Mouse (Mus musculus) E14TG2a.4 (cell line): Measurements from ENCODE around the gene Cep19.
A peak's percentile ranks its signal among the peaks of the same experiment; 100 is the strongest.
"Not testable (repeated sequence)": the region's sequence is repeated elsewhere in the genome, so short reads cannot be mapped to it uniquely, and the experiment has no call there.

Source experiments
- H3K27me3 ChIP-seq: 2 replicates; pipeline ENCODE4 v1.6.1; 2014; ENCODE audit warnings: low read length, control low read depth; ENCODE audit not compliant: insufficient read depth
- H3K36me3 ChIP-seq: 2 replicates; pipeline ENCODE4 v1.6.1; 2014; ENCODE audit warnings: low read length, control low read depth; ENCODE audit not compliant: insufficient read depth
- H3K4me1 ChIP-seq: replicated peaks from 2 replicates; pipeline ENCODE4 v1.6.1; 2014; ENCODE audit warnings: low read depth, low read length, control low read depth
- H3K4me3 ChIP-seq: replicated peaks from 2 replicates; pipeline ENCODE4 v1.5.1; 2014; ENCODE audit warnings: mild to moderate bottlenecking, low read length
- H3K9me3 ChIP-seq: 2 replicates; pipeline ENCODE4 v1.6.1; 2014; ENCODE audit warnings: low read length, control low read depth
- CTCF ChIP-seq: conservative IDR thresholded peaks from 2 replicates; pipeline ENCODE4 v1.5.1; 2014; ENCODE audit warnings: low read length
- NANOG ChIP-seq: IDR thresholded peaks from 2 replicates; pipeline ENCODE4 v1.6.1; 2014; ENCODE audit warnings: borderline replicate concordance, low read length, mixed read lengths
- POU5F1 ChIP-seq: IDR thresholded peaks from 2 replicates; pipeline ENCODE4 v1.6.1; 2014; ENCODE audit warnings: low read length, borderline replicate concordance

The Cep19 gene

DNA sequence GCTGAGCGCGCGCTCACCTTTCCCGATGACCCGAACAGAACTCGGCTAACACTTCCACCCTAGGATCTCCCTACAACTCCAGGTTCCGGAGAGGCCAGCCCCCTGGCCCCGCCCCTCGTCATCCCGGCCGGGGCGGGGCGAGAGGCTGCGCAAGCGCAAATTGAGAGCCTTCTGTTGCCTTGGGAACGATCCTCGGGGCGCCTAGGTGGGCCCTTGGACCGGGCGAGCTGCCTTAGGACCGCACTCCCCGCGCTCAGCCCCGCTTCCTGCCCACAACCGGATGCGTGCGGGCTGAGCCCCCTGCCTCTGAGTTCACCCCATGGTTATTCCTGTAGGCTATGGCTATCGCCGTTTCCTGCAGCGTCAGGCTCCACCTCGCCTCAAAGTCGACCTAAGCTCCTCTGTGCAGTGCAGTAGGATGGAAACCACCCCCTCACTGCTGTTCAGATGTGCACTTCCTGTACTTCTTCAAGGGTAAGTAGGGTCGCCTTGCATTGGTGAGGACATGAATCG lies at the start of gene Cep19, which contains the start of gene Pigx:
Gene Cep19, plus strand, starts transcription at position 163 of the 513 bp plus-strand sequence.
Gene Pigx, minus strand, starts transcription at position 103 of the 513 bp plus-strand sequence.
- Histone ChIP-seq H3K27me3 (no peaks in the 10 kb centered on the region), H3K4me1 (peaks cover 28% of the 10 kb centered on the region), H3K4me3 (peak within 1 kb of the TSS; percentile 97), H3K9me3 (no peaks in the 10 kb centered on the region), H3K36me3 (peaks cover 12% of the 10 kb centered on the region)
- TF ChIP-seq NANOG, result no peak
- TF ChIP-seq POU5F1, result no peak
- TF ChIP-seq CTCF, result no peak

GRCm38 (mm10) chr16:32058817-32059216 lies 40.8 kb upstream of the Cep19 start:
- Histone ChIP-seq H3K36me3 (no peaks in the 10 kb centered on the region), H3K9me3 (no peaks in the 10 kb centered on the region), H3K27me3 (no peaks in the 10 kb centered on the region), H3K4me1 (0 out of 2 replicates have a peak, but pooled peaks cover 4% of the 10 kb centered on the region), H3K4me3 (no peak overlapping the region)
- no peak for TF ChIP-seq CTCF
- no peak for TF ChIP-seq NANOG
- no peak for TF ChIP-seq POU5F1

DNA sequence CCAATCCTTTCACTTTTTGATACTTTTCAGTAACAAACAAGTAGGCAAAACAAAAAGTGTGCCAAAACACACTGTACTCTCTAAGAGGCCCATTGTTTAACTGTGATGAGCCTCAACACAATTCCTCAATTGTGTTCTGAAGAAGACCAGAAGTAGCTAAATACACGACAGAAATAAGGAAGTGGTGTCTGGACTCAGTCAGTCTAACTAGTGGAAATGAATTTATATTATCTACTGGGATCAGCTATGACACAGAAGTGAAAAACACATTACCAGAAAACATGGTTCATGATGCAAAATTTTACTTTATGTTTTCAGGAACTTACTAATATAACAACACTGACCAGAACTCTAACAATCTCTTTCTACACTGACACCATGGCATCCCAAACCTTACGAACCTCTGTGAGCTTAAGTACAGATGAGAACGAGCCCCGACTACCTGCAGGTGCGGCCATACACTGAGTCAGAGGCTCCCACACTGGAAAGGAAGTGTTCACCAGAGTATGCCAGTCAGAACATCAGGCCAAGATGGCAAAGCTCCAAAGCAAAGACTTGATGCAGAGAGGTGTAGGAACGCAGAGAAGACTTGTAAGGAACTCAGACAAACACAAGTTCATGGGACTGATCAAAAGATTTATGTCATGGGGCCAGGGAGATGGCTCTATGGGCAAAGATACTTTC lies 39.6 kb upstream of the Cep19 start:
- Histone ChIP-seq H3K9me3 (no peaks in the 10 kb centered on the region), H3K4me3 (no peak overlapping the region), H3K4me1 (0 out of 2 replicates have a peak, but pooled peaks cover 4% of the 10 kb centered on the region), H3K27me3 (no peaks in the 10 kb centered on the region), H3K36me3 (0 out of 2 replicates have a peak, but pooled peaks cover 5% of the 10 kb centered on the region)
- no peak for TF ChIP-seq NANOG
- TF ChIP-seq POU5F1, result no peak
- no peak for TF ChIP-seq CTCF

DNA sequence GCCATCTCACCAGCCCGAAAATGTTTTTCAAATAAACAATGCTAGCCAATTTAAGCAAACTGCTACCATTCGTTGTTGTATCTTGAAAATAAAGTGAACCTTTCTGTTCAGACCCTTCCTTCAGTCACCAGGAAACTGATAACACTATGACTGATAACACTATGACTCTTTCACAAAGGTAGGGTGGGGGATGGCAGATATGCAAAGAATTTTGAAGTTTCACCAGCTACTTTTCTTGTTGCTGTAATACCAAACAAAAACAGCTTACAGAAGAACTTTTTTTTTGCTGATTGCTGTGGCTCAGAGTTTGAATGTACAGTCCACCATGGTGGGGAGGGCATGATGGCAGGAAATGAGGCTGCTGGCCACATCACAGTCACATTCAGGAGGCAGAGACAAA lies 37.4 kb upstream of the Cep19 start:
- no peak for TF ChIP-seq POU5F1
- TF ChIP-seq CTCF, result no peak
- TF ChIP-seq NANOG, result no peak
- Histone ChIP-seq H3K9me3 (no peaks in the 10 kb centered on the region), H3K27me3 (no peaks in the 10 kb centered on the region), H3K36me3 (peaks cover 17% of the 10 kb centered on the region; the same call in 1 of the 2 replicates), H3K4me1 (peaks cover 14% of the 10 kb centered on the region), H3K4me3 (no peak overlapping the region)

- H3K27me3 ChIP-seq, result no peaks in the 10 kb centered on the region
- H3K4me1 ChIP-seq, result peaks cover 19% of the 10 kb centered on the region
- no peaks in the 10 kb centered on the region for H3K9me3 ChIP-seq
- TF ChIP-seq POU5F1, result no peak
- TF ChIP-seq NANOG, result no peak
- TF ChIP-seq CTCF, result no peak
- peaks cover 19% of the 10 kb centered on the region; the same call in 1 of the 2 replicates for H3K36me3 ChIP-seq
- no peak overlapping the region for H3K4me3 ChIP-seq
Measured at GRCm38 (mm10) chr16:32063900-32064299, 35.7 kb upstream of the Cep19 start.

- Histone ChIP-seq H3K9me3 (no peaks in the 10 kb centered on the region), H3K27me3 (no peaks in the 10 kb centered on the region), H3K4me1 (peaks cover 36% of the 10 kb centered on the region), H3K36me3 (peaks cover 19% of the 10 kb centered on the region; the same call in 1 of the 2 replicates), H3K4me3 (no peak overlapping the region)
- no peak for TF ChIP-seq CTCF
- TF ChIP-seq NANOG, result no peak
- no peak for TF ChIP-seq POU5F1
Measured at GRCm38 (mm10) chr16:32066899-32067298, 32.7 kb upstream of the Cep19 start.

GRCm38 (mm10) chr16:32068389-32069300 lies 31.0 kb upstream of the Cep19 start:
- TF ChIP-seq CTCF, result no peak
- TF ChIP-seq POU5F1, result no peak
- no peak for TF ChIP-seq NANOG
- H3K4me1 ChIP-seq, result peaks cover 43% of the 10 kb centered on the region
- peaks cover 19% of the 10 kb centered on the region; the same call in 1 of the 2 replicates for H3K36me3 ChIP-seq
- H3K4me3 ChIP-seq, result no peak overlapping the region
- no peaks in the 10 kb centered on the region for H3K9me3 ChIP-seq
- no peaks in the 10 kb centered on the region for H3K27me3 ChIP-seq

DNA sequence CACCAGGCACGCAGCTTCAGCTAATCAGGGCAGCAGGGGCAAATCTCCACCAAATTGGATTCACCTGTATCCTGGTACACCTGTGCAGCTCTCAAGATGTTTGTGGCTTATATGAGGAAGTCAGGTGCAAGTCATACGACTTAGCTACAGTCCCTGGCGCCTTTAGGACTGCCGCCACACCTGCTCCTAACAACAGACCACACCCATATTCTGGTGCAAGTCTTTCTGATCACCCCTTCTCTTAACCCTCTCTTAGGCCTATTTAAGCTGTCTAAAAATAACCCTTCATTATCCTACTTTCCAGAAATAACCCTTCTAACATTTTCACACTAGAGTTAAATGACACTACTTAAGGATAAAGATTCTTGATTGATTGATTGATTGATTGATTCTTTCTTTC lies 29.5 kb upstream of the Cep19 start:
- H3K4me1 ChIP-seq, result peaks cover 47% of the 10 kb centered on the region
- H3K27me3 ChIP-seq, H3K4me3 ChIP-seq, H3K9me3 ChIP-seq: not testable (repeated sequence)
- peaks cover 13% of the 10 kb centered on the region; the same call in 1 of the 2 replicates for H3K36me3 ChIP-seq
